Mouse (Mus musculus) testis, adult 2 months (tissue): ENCODE results near the gene H3f3a. TPM values are rescaled to one million over a fixed set of nuclear protein-coding genes. Genes with fewer than 3 reads are reported as not detected.

Experiments
- H3K27ac ChIP-seq: fragments of 200-500 bp; 2 replicates; pipeline ENCODE4 v1.5.1; 2012; ENCODE audit warnings: low read depth, low read length; ENCODE audit not compliant: control insufficient read depth, insufficient read depth
- H3K27me3 ChIP-seq: fragments of 200-500 bp; 2 replicates; pipeline ENCODE4 v1.6.1; 2012; ENCODE audit warnings: mild to moderate bottlenecking, low read length, moderate library complexity; ENCODE audit not compliant: control insufficient read depth, insufficient read depth
- H3K36me3 ChIP-seq: fragments of 200-500 bp; 2 replicates; pipeline ENCODE4 v1.6.1; 2012; ENCODE audit warnings: mild to moderate bottlenecking, low read length; ENCODE audit not compliant: control insufficient read depth, insufficient read depth
- H3K4me1 ChIP-seq: fragments of 200-500 bp; 2 replicates; pipeline ENCODE4 v1.6.1; 2012; ENCODE audit warnings: low read length; ENCODE audit not compliant: control insufficient read depth, insufficient read depth
- H3K4me3 ChIP-seq: fragments of 200-500 bp; 2 replicates; pipeline ENCODE4 v1.5.1; 2012; ENCODE audit warnings: low read depth, mild to moderate bottlenecking, low read length, moderate library complexity, mixed read lengths; ENCODE audit not compliant: control insufficient read depth
- CTCF ChIP-seq: fragments of 200-500 bp; IDR thresholded peaks from 2 replicates; pipeline ENCODE4 v1.5.1; 2012; ENCODE audit warnings: low read depth, mild to moderate bottlenecking, inconsistent platforms, low read length, moderate library complexity; ENCODE audit not compliant: control insufficient read depth, insufficient read depth, insufficient replicate concordance
- POLR2A ChIP-seq: fragments of 200-500 bp; IDR thresholded peaks from 2 replicates; pipeline ENCODE4 v1.6.1; 2012; ENCODE audit warnings: low read depth, mild to moderate bottlenecking, inconsistent platforms, low read length, moderate library complexity; ENCODE audit not compliant: control insufficient read depth
- polyA plus RNA-seq: library from polyadenylated mRNA; depleted of rRNA; stranded (reverse); fragments of >200 nt; gene quantifications from 2 replicates; pipeline ENCODE4 v1.2.3, GENCODE M21; 2012

H3f3a gene
- polyA plus RNA-seq, 1 experiment, result 538 TPM

GRCm38 (mm10) chr1:180774664-180775063 is 39.1 kb downstream of the H3f3a start:
- no peak overlapping the region for H3K4me3 ChIP-seq
- no peaks in the 10 kb centered on the region for H3K27me3 ChIP-seq
- H3K36me3 ChIP-seq, result no peaks in the 10 kb centered on the region
- peaks cover 20% of the 10 kb centered on the region for H3K4me1 ChIP-seq
- TF ChIP-seq POLR2A (no peak), CTCF (peak; percentile 84)
- H3K27ac ChIP-seq, result no peak overlapping the region

DNA sequence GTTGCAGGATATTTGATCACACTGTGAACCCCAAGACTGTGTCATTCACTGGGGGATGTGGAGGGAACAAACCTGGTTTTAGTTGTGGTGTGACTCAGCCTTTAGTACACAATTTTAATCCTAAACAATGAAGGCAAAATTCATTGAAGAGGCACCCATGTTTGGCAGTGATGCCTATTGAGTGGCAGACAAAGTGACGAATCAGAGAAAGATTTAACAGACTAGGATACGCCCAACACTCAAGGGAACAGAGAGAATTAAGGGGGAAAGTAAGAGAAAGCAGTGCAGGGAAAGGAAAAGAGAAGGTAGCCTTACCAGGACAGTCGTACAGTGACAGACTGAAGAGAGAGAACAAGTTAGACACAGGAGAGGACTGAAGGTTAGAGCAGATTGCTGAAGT is 41.5 kb downstream of the H3f3a start:
- Histone ChIP-seq H3K4me1 (peaks cover 17% of the 10 kb centered on the region), H3K4me3 (no peak overlapping the region), H3K36me3 (no peaks in the 10 kb centered on the region), H3K27ac (no peak overlapping the region), H3K27me3 (no peaks in the 10 kb centered on the region)
- TF ChIP-seq CTCF, result no peak
- no peak for TF ChIP-seq POLR2A

DNA sequence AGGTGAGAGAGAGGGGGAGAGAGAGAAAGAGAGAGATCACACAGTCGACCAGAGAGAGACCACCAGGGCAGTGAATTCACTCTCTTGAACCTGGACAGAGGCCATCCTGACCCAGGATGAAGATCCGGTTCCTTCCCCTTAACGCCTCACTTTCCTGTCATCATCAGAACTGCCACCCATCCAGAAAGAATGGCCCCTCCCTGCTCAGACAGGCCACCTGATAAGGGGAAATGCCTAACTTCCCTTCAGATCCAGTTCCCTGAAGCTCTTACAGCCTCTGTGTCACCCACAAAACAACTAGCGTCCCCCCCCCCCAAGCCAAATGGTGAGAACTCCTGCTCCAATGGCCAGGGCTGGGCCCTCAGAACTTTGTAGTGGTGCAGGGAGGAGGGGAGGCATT is 42.0 kb downstream of the H3f3a start:
- H3K4me3 ChIP-seq, result no peak overlapping the region
- TF ChIP-seq POLR2A, result no peak
- no peak for TF ChIP-seq CTCF
- H3K4me1 ChIP-seq, result peaks cover 17% of the 10 kb centered on the region
- H3K36me3 ChIP-seq, result no peaks in the 10 kb centered on the region
- H3K27ac ChIP-seq, result no peak overlapping the region
- no peaks in the 10 kb centered on the region for H3K27me3 ChIP-seq

DNA sequence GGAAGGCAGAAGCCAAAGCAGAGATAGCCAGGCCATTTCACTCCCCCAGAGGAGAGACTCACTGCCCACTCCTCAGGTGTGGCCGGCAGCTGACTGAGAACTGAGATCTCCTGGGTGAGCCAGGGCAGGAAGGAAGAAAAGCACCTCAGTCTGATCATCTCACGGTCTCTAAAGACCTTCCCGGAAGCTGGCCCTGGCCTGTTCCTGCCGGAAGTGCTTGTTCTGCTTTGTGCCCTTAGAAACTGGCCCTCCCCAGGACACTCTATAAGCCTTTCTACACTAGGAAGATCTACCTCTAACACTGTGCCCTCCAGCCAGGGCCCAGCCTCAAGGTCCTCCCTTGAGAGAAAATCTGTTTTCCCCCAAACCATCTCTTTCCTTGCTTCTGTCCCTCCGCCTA is 42.4 kb downstream of the H3f3a start:
- Histone ChIP-seq H3K27me3 (no peaks in the 10 kb centered on the region), H3K4me1 (peaks cover 17% of the 10 kb centered on the region), H3K27ac (no peak overlapping the region), H3K36me3 (no peaks in the 10 kb centered on the region), H3K4me3 (no peak overlapping the region)
- TF ChIP-seq POLR2A (no peak), CTCF (no peak)

DNA sequence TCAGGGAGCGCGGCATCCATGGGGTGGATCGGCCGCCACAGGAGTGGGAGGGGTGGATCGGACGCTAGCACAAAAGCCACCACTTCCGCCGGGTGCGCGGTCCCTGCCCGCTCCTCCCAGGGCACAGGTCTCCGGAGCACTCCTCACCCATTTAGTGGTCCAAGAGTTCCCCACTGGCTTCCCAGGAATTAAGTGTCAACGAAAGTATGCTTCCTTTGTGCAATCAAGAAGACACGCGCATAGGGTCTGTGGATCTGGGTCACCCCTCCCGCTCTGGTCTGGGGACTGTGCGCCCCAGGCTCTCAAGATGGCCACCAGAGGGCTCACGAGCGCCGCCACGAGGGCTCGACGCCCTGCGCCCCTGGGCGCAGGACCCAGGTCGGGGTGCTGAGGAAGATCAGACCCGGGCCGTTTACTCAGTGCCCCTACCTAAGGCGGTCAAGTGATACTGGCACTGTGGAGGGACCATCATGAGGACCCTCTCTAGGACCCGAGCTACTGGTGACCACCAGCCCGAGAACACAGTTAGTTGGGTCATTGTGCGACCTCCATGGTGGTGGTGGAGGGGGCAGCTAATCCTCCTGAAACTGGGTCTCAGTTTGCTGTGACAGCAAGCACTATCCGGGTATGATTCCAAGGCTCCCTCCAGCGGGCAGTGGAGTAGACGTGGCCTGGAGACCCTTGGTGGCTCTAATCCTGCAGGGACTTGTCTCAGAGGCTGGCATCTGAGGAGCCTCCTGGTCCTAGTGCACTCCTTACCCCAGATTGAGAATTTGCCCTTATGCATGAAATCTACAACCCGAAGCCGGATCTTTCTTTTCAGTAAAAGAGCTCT is 45.2 kb downstream of the H3f3a start:
- TF ChIP-seq POLR2A, result no peak
- peak; percentile 40 for TF ChIP-seq CTCF
- Histone ChIP-seq H3K4me1 (peaks cover 9% of the 10 kb centered on the region), H3K27ac (no peak overlapping the region), H3K27me3 (no peaks in the 10 kb centered on the region), H3K36me3 (no peaks in the 10 kb centered on the region), H3K4me3 (peak overlapping the region; percentile 84)

DNA sequence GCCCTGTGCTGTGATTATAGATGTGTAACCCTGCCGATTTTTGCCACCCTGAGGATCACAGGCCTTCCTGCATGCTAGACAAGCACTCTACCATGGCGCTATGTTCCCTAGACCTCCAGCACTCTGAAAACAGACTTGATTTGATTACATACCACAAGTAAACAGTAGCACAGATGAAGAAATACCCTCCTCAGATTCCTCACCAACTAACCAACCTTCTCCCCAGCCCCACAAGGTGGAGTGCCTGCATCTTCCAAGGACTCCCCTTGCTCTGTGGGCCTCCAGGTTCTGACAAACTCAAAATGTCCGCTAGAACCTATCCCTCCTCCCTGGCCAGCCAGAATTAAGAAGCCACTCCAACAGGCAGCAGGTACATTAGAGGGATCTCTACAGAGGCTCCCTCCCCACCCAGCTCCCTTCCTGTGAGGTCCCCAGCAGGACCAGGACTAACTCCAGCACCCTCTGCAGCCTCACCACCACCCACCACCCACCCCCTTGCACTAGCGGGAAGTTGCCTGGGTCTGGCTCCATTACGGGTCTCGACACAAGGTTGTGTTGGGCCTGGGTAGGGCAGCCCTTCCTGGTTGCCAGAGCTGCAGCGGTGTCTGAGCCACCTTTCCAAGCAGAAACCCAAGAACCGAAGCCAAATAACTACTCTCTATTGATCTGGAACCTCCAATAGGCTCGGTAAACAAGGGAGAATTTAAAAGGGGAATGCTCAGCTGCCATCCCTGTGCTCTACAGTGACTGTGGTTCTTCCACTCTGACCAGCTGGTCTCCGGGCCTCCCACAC is 46.0 kb downstream of the H3f3a start:
- no peaks in the 10 kb centered on the region for H3K27me3 ChIP-seq
- TF ChIP-seq CTCF (no peak), POLR2A (no peak)
- H3K4me1 ChIP-seq, result peaks cover 16% of the 10 kb centered on the region
- H3K36me3 ChIP-seq, result no peaks in the 10 kb centered on the region
- H3K4me3 ChIP-seq, result peak overlapping the region; percentile 84
- no peak overlapping the region for H3K27ac ChIP-seq

DNA sequence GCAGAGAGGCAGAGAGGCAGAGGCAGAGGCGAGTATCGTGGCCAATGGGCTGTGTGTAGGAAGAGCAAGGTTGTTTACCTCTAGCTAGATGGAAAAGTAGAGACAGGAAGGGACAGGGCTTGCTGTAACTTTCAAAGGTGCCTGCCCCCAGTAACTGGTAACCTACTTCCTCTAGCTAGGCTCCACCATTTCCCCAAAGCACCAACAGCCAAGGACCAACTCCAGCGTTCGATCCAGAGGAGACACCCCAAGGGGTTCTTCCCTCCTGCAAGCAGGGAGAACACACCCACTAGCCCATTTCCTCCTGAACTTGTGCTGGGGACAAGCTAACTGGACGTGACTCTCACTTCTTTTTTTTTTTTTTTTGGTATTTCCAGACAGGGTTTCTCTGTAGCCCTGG is 47.2 kb downstream of the H3f3a start:
- no peaks in the 10 kb centered on the region for H3K27me3 ChIP-seq
- H3K4me3 ChIP-seq, result no peak overlapping the region
- H3K27ac ChIP-seq, result no peak overlapping the region
- H3K36me3 ChIP-seq, result no peaks in the 10 kb centered on the region
- no peak for TF ChIP-seq CTCF
- H3K4me1 ChIP-seq, result peaks cover 23% of the 10 kb centered on the region
